Mouse (Mus musculus): ENCODE measurements around the gene 4933405L10Rik. TPM values are rescaled to one million over a fixed set of nuclear protein-coding genes. Genes with fewer than 3 reads are reported as not detected.

Gene 4933405L10Rik
- polyA plus RNA-seq, 1 experiment from 2014 or later = not detected

GRCm38 (mm10) chr8:105702731-105703415 is 4.6 kb upstream of the 4933405L10Rik start:
- ATAC-seq (ENCODE audit: low FRiP score, low read depth) = no peak
- Histone ChIP-seq H3K36me3 (peaks cover 38% of the 10 kb centered on the region), H3K9ac (peak overlapping the region; percentile 10; the same call in 1 of the 2 replicates), H3K4me3 (0 out of 2 replicates have a peak overlapping the region, but pooled peaks have one; percentile 71), H3K9me3 (no peaks in the 10 kb centered on the region), H3K27me3 (no peaks in the 10 kb centered on the region), H3K4me1 (peaks cover 34% of the 10 kb centered on the region), H3K27ac (no peak overlapping the region), H3K4me2 (replicated peaks) (no peak overlapping the region)
- WGBS = 92% methylated on average over 24 of the region's 24 CpGs

DNA sequence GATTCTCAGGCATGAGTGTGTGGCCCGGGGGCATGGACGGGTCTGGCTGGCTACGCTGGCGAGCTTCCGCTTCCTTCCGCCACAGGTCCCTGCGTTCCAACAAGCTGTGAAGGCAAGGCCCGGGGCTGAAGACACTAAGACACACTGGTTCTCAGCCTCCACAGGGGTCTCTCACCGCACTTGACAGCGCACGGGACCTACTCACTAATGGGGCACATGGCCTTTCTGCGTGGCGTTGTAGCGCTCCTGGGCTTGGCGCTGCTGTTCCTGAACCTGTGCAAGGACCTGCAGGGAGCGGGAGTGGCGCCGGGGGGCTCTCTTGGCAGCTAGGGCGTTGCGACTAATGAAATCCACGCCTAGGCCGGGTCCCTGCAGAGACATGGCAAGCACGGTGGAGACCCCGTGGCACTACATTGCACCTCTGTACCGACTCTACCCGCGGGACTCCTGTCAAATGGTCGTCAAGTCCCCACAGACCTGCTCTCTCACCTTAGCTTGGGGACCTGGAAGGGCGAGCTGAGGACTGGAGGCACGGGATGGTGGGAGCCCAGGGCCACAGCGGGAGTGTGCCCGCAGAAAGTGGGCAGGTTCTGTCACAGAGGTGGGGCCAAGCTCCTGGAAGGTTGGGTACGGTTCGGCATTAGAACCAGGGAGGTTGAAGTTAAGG is 3.2 kb upstream of the 4933405L10Rik start:
- H3K4me1 ChIP-seq = peaks cover 34% of the 10 kb centered on the region
- H3K27ac ChIP-seq = no peak overlapping the region
- H3K9ac ChIP-seq = no peak overlapping the region
- H3K4me2 ChIP-seq (replicated peaks) = no peak overlapping the region
- no peaks in the 10 kb centered on the region for H3K27me3 ChIP-seq
- peaks cover 24% of the 10 kb centered on the region for H3K36me3 ChIP-seq
- 88% methylated on average over 34 of the region's 34 CpGs for WGBS
- no peak for ATAC-seq (ENCODE audit: low FRiP score, low read depth)
- no peaks in the 10 kb centered on the region for H3K9me3 ChIP-seq
- no peak overlapping the region for H3K4me3 ChIP-seq

DNA sequence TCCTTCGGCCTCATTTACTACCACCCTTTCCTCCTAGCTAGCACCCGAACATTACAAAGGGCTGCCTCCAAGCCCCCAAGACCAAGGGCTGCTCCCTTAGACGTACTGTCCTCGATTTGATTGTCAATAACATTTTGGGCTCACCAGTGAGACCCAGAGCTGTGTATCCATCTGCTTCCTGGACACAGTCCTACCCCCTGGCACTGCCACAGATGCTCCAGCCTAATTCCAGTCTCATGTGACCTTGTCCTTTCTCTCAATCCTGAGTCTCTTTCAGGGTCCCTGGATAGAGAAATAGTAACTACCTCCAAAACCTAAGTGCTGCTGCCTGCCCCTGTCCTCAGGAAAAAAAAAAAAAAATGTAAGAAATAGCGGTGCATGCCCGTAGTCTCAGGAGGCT is 2.5 kb upstream of the 4933405L10Rik start:
- Histone ChIP-seq H3K9ac (no peak overlapping the region), H3K27ac (no peak overlapping the region), H3K9me3 (no peaks in the 10 kb centered on the region), H3K4me3 (no peak overlapping the region), H3K4me1 (peaks cover 28% of the 10 kb centered on the region), H3K36me3 (peaks cover 22% of the 10 kb centered on the region), H3K27me3 (no peaks in the 10 kb centered on the region), H3K4me2 (replicated peaks) (no peak overlapping the region)
- ATAC-seq (ENCODE audit: low FRiP score, low read depth) = no peak
- 85% methylated on average over 6 of the region's 6 CpGs for WGBS

- Histone ChIP-seq H3K4me1 (peaks cover 23% of the 10 kb centered on the region), H3K36me3 (peaks cover 22% of the 10 kb centered on the region), H3K4me3 (peak overlapping the region; percentile 64), H3K27me3 (no peaks in the 10 kb centered on the region), H3K9ac (peak overlapping the region; percentile 82; the same call in 1 of the 2 replicates), H3K4me2 (replicated peaks) (peak overlapping the region; percentile 94), H3K27ac (no peak overlapping the region), H3K9me3 (no peaks in the 10 kb centered on the region)
- ATAC-seq (ENCODE audit: low FRiP score, low read depth) = no peak
- WGBS = 80% methylated on average over 12 of the region's 12 CpGs
These were observed 1.0 kb upstream of the 4933405L10Rik start for GRCm38 (mm10) chr8:105706426-105706825.

- no peak overlapping the region for H3K27ac ChIP-seq
- H3K9me3 ChIP-seq = no peaks in the 10 kb centered on the region
- no peak overlapping the region for H3K4me3 ChIP-seq
- peaks cover 16% of the 10 kb centered on the region for H3K4me1 ChIP-seq
- 92% methylated on average over 8 of the region's 8 CpGs for WGBS
- peaks cover 9% of the 10 kb centered on the region for H3K36me3 ChIP-seq
- no peaks in the 10 kb centered on the region for H3K27me3 ChIP-seq
- H3K4me2 ChIP-seq (replicated peaks) = no peak overlapping the region
- H3K9ac ChIP-seq = no peak overlapping the region
- ATAC-seq (ENCODE audit: low FRiP score, low read depth) = no peak
These were observed 1.2 kb downstream of the 4933405L10Rik start for GRCm38 (mm10) chr8:105708675-105709074.

- WGBS = 76% methylated on average over 14 of the region's 14 CpGs
These were observed 1.9 kb downstream of the 4933405L10Rik start for GRCm38 (mm10) chr8:105709317-105709716.

GRCm38 (mm10) chr8:105712286-105712685 is 4.8 kb downstream of the 4933405L10Rik start:
- H3K4me3 ChIP-seq = no peak overlapping the region
- H3K4me1 ChIP-seq = peaks cover 9% of the 10 kb centered on the region
- no peak overlapping the region for H3K9ac ChIP-seq
- WGBS = 87% methylated on average over 3 of the region's 3 CpGs
- no peaks in the 10 kb centered on the region for H3K9me3 ChIP-seq
- no peak for ATAC-seq (ENCODE audit: low FRiP score, low read depth)
- no peaks in the 10 kb centered on the region for H3K27me3 ChIP-seq
- no peak overlapping the region for H3K27ac ChIP-seq
- peaks cover 11% of the 10 kb centered on the region for H3K36me3 ChIP-seq
- no peak overlapping the region for H3K4me2 ChIP-seq (replicated peaks)

More at GRCm38 (mm10) chr8:105709317-105709716, 1.9 kb downstream of the 4933405L10Rik start:
- Histone ChIP-seq H3K4me1 (peaks cover 16% of the 10 kb centered on the region), H3K4me2 (replicated peaks) (no peak overlapping the region), H3K9ac (no peak overlapping the region), H3K9me3 (no peaks in the 10 kb centered on the region), H3K4me3 (no peak overlapping the region), H3K27me3 (no peaks in the 10 kb centered on the region), H3K27ac (no peak overlapping the region), H3K36me3 (peaks cover 3% of the 10 kb centered on the region)
- ATAC-seq (ENCODE audit: low FRiP score, low read depth) = no peak

DNA sequence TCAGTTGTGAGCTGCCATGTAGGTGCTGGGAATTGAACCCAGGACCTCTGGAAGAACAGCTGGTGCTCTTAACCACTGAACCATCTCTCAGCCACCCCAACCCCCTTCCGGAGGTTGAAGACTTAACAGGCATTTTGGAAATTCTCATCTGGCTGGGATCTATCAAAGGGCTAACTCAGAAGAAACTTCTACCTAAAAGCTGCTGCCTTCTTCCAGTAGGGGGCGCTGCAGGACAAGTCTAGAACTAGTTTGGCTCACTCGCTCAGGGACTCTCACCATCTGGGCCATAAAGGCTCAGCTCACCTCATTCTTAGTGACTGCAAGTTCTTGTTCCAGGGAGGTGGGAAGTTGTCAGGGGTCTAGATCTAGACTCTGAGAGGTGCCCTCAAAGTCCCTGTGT is 6.7 kb downstream of the 4933405L10Rik start:
- Histone ChIP-seq H3K4me3 (no peak overlapping the region), H3K27me3 (no peaks in the 10 kb centered on the region), H3K9me3 (no peaks in the 10 kb centered on the region), H3K36me3 (peaks cover 13% of the 10 kb centered on the region), H3K4me2 (replicated peaks) (no peak overlapping the region), H3K4me1 (0 out of 2 replicates have a peak, but pooled peaks cover 5% of the 10 kb centered on the region), H3K9ac (no peak overlapping the region), H3K27ac (peak overlapping the region; percentile 48; the same call in 1 of the 2 replicates)
- WGBS = 5% methylated on average over 3 of the region's 3 CpGs
- ATAC-seq (ENCODE audit: low FRiP score, low read depth) = peak; percentile 39; the same call in 1 of the 2 replicates

DNA sequence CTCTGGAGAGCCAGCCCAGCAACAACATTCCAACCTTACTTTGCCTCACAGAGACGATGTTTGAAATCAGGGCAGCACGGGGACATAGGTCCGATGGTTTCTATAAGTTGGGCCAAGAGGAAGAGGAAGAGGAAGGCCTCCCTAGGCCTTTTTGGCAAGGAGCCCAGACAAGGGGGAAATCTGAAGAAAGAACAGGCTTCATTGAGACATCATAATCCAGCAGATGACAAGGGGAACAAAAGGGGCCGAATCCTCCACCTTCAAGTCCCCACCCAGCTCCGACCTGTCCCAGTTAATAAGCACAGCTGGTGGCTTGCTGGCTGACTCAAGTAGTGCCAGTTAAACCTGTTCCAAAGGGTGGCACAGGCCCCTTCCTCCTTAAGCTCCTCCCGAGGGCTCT is 7.6 kb downstream of the 4933405L10Rik start:
- H3K4me2 ChIP-seq (replicated peaks) = no peak overlapping the region
- WGBS = 72% methylated on average over 6 of the region's 6 CpGs
- H3K9ac ChIP-seq = no peak overlapping the region
- peaks cover 21% of the 10 kb centered on the region for H3K36me3 ChIP-seq
- H3K27ac ChIP-seq = peak overlapping the region; percentile 48; the same call in 1 of the 2 replicates
- 0 out of 2 replicates have a peak, but pooled peaks cover 5% of the 10 kb centered on the region for H3K4me1 ChIP-seq
- ATAC-seq (ENCODE audit: low FRiP score, low read depth) = no peak
- no peaks in the 10 kb centered on the region for H3K9me3 ChIP-seq
- no peak overlapping the region for H3K4me3 ChIP-seq
- H3K27me3 ChIP-seq = no peaks in the 10 kb centered on the region

DNA sequence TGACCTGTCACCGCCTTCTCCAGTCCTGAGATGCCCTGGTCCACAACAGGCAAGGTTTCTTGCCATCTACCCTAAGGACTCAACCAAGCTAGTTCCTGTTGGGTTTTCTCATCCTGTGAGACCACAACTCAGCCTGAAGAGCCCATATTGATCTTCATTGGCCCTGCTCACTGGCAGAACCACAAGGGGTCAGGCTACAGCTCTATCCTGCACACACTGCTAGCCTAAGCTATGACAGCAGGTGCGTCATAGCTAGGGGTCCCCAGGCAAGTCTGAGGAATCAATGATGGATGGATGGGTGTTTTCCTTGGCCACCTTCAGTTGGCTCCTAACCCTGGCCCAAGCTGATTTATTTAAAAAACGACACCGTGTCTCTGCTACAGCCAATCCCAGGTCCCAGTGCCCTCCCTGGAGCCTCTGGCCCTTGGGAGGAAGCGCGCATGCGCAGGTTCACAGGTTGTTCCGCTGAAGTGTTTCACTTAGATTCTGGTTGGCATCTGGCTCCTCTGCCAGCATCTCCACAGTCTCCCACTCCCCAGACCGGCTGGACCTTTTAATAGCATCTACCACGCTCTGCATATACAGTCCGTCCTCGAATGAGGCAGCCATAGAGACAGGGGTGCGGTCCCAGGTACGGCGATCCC is 9.0 kb downstream of the 4933405L10Rik start:
- Histone ChIP-seq H3K9me3 (no peaks in the 10 kb centered on the region), H3K4me1 (0 out of 2 replicates have a peak, but pooled peaks cover 5% of the 10 kb centered on the region), H3K36me3 (peaks cover 26% of the 10 kb centered on the region), H3K4me3 (no peak overlapping the region), H3K27ac (no peak overlapping the region), H3K4me2 (replicated peaks) (no peak overlapping the region), H3K9ac (no peak overlapping the region), H3K27me3 (no peaks in the 10 kb centered on the region)
- no peak for ATAC-seq (ENCODE audit: low FRiP score, low read depth)
- WGBS = 92% methylated on average over 15 of the region's 15 CpGs

DNA sequence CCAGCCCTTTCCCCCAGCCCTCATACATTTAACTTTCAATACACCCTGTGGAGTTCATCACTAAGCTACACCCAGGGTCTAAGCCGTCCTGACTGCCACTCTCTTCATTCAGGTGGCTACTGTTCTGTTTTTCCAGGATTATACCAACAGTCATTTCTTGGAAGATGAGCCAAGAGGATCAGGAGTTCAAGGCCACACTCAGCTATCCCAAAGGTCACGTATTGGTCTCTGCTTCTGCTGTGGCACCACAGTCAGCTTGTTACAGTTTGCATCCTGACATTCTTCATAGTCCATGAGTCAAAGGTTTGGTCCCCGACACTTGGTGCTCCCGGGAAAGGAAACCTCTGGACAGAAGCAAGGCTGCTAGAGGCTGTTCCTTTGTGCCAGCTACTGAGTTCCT is 12.2 kb downstream of the 4933405L10Rik start:
- peaks cover 43% of the 10 kb centered on the region for H3K36me3 ChIP-seq
- 89% methylated on average over 4 of the region's 4 CpGs for WGBS

DNA sequence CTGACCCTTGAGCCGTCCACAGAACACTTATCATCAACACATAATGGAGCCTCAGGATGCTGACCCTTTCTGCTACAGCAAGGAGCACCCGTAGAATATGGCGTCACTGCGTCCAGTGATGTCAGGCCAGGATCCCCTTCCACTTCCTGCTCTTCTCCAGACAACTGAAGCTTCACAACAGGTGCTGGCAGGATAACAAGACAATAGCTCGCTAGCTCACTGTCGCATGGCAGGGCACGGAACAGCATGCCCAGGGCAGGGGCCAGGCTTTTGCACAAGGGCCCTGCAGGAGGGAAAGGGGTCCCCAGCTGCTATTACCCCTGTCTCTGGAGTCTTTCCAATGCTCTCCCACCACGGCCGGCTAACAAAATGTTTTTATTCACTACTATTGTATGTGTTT is 15.4 kb downstream of the 4933405L10Rik start:
- ATAC-seq (ENCODE audit: low FRiP score, low read depth) = no peak
- no peaks in the 10 kb centered on the region for H3K27me3 ChIP-seq
- H3K4me2 ChIP-seq (replicated peaks) = no peak overlapping the region
- peaks cover 51% of the 10 kb centered on the region for H3K36me3 ChIP-seq
- no peak overlapping the region for H3K27ac ChIP-seq
- H3K4me3 ChIP-seq = no peak overlapping the region
- no peak overlapping the region for H3K9ac ChIP-seq
- H3K9me3 ChIP-seq = no peaks in the 10 kb centered on the region
- no peaks in the 10 kb centered on the region for H3K4me1 ChIP-seq
- WGBS = 94% methylated on average over 9 of the region's 9 CpGs

More for the DNA sequence above, 12.2 kb downstream of the 4933405L10Rik start:
- Histone ChIP-seq H3K4me2 (replicated peaks) (no peak overlapping the region), H3K27me3 (no peaks in the 10 kb centered on the region), H3K4me1 (0 out of 2 replicates have a peak, but pooled peaks cover 5% of the 10 kb centered on the region), H3K9ac (no peak overlapping the region), H3K4me3 (no peak overlapping the region), H3K27ac (no peak overlapping the region), H3K9me3 (no peaks in the 10 kb centered on the region)
- no peak for ATAC-seq (ENCODE audit: low FRiP score, low read depth)
